Mouse (Mus musculus) layer of hippocampus, adult 9-11 months (tissue): ENCODE data around the gene Chsy1.
"Not testable (repeated sequence)": the region's sequence is repeated elsewhere in the genome, so short reads cannot be mapped to it uniquely, and the experiment has no call there.

Experiments used
- DNase-seq: peaks from one replicate; pipeline ENCODE4 v3.0.0; 2022

Gene Chsy1

GRCm38 (mm10) chr7:66178101-66178500 lies 68.8 kb downstream of the Chsy1 start:
- DNase-seq = no peak

- DNase-seq = peak; percentile 86
These were observed 69.8 kb downstream of the Chsy1 start for GRCm38 (mm10) chr7:66179120-66179581.

GRCm38 (mm10) chr7:66179711-66180110 lies 70.4 kb downstream of the Chsy1 start:
- DNase-seq = no peak

- DNase-seq = no peak
These were observed 70.9 kb downstream of the Chsy1 start for GRCm38 (mm10) chr7:66180260-66180659.

- DNase-seq = no peak
These were observed 71.5 kb downstream of the Chsy1 start for GRCm38 (mm10) chr7:66180711-66181365.

- no peak for DNase-seq
These were observed 72.9 kb downstream of the Chsy1 start for GRCm38 (mm10) chr7:66182075-66182715.

- no peak for DNase-seq
These were observed 74.1 kb downstream of the Chsy1 start for GRCm38 (mm10) chr7:66183404-66183803.

GRCm38 (mm10) chr7:66184026-66184425 lies 74.7 kb downstream of the Chsy1 start:
- no peak for DNase-seq

GRCm38 (mm10) chr7:66185370-66185769 lies 76.1 kb downstream of the Chsy1 start:
- peak; percentile 16 for DNase-seq

GRCm38 (mm10) chr7:66187581-66188231 lies 78.4 kb downstream of the Chsy1 start:
- DNase-seq = no peak

GRCm38 (mm10) chr7:66190385-66190784 lies 81.1 kb downstream of the Chsy1 start:
- DNase-seq = not testable (repeated sequence)

- no peak for DNase-seq
These were observed 85.2 kb downstream of the Chsy1 start for GRCm38 (mm10) chr7:66194511-66194910.

GRCm38 (mm10) chr7:66195881-66196280 lies 86.6 kb downstream of the Chsy1 start:
- no peak for DNase-seq

- peak; percentile 36 for DNase-seq
These were observed 87.5 kb downstream of the Chsy1 start for GRCm38 (mm10) chr7:66196609-66197445.

- DNase-seq = no peak
These were observed 89.1 kb downstream of the Chsy1 start for GRCm38 (mm10) chr7:66198416-66198815.

- peak; percentile 73 for DNase-seq
These were observed 90.1 kb downstream of the Chsy1 start for GRCm38 (mm10) chr7:66199391-66199831.

GRCm38 (mm10) chr7:66200383-66200782 lies 91.1 kb downstream of the Chsy1 start:
- no peak for DNase-seq

- DNase-seq = no peak
These were observed 91.6 kb downstream of the Chsy1 start for GRCm38 (mm10) chr7:66200791-66201450.

- DNase-seq = no peak
These were observed 92.3 kb downstream of the Chsy1 start for GRCm38 (mm10) chr7:66201657-66202056.

- DNase-seq = no peak
These were observed 100.6 kb downstream of the Chsy1 start for GRCm38 (mm10) chr7:66209920-66210319.

GRCm38 (mm10) chr7:66212887-66213286 lies 103.6 kb downstream of the Chsy1 start:
- DNase-seq = no peak

GRCm38 (mm10) chr7:66214477-66214876 lies 105.2 kb downstream of the Chsy1 start:
- no peak for DNase-seq
